Mouse (Mus musculus) lung, postnatal 0 days (tissue): ENCODE results near the gene Zfp3.

Source experiments
- CTCF ChIP-seq: IDR thresholded peaks from 2 replicates; pipeline ENCODE4 v1.5.1; 2016; ENCODE audit warnings: antibody characterized with exemption, mild to moderate bottlenecking
- EP300 ChIP-seq: IDR thresholded peaks from 2 replicates; pipeline ENCODE4 v1.6.1; 2016; ENCODE audit warnings: antibody characterized with exemption, mild to moderate bottlenecking, control low read depth

DNA sequence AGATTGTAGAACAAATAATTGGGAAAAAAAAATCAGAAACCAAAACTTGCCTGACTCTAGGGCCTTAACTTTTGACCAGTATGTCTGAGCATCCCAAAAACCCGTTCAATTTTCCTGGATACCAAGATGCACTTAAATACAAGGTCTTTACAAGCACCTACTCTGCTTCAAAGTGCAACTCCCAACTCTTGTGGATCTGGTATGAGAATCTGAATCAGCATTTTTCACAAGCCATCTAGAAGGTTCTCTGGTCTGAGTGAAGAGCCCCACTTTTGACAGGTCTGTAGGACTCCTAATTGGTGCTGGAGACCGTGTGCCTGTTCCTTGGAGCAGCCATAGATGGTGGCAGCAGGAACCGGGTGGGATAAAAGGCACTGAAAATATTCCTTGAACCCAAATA, 40.4 kb downstream of the Zfp3 start:
- TF ChIP-seq CTCF (no peak), EP300 (no peak)
